Mouse (Mus musculus): ENCODE data around the gene Nr1d1. TPM values are rescaled to one million over a fixed set of nuclear protein-coding genes. Genes with fewer than 3 reads are reported as not detected.

Gene Nr1d1
- polyA plus RNA-seq, 2 experiments, result 1.4 to 1.8 TPM

- DNase-seq (ENCODE audit: low spot score) (peak; percentile 79), ATAC-seq (ENCODE audit: low FRiP score, low read depth) (peak; percentile 86)
- Histone ChIP-seq H3K9ac (ENCODE audit: low read depth, low read length, severe bottlenecking) (peak overlapping the region; percentile 88), H3K9me3 (ENCODE audit: control insufficient read depth, low read length) (no peaks in the 10 kb centered on the region), H3K4me3 (replicated peaks; ENCODE audit: low read length) (peak overlapping the region; percentile 91), H3K27ac (replicated peaks; ENCODE audit: low read depth, low read length) (peak overlapping the region; percentile 81), H3K4me1 (ENCODE audit: control insufficient read depth, insufficient read depth, low read length) (peaks cover 52% of the 10 kb centered on the region), H3K4me2 (replicated peaks; ENCODE audit: low read depth, low read length, severe bottlenecking) (peak overlapping the region; percentile 71), H3K36me3 (ENCODE audit: control insufficient read depth, insufficient read depth, low read length) (no peaks in the 10 kb centered on the region), H3K27me3 (ENCODE audit: control insufficient read depth, insufficient read depth, low read length) (no peaks in the 10 kb centered on the region)
- under 1% methylated on average over 58 of the region's 86 CpGs for WGBS
- TF ChIP-seq POLR2A (IDR thresholded peaks at IDR 0.05; ENCODE audit: borderline replicate concordance, extremely low read depth, insufficient read depth, insufficient read length), result no peak
Observed at GRCm38 (mm10) chr11:98741622-98742396, 33.3 kb downstream of the Nr1d1 start.

- Histone ChIP-seq H3K4me1 (ENCODE audit: control insufficient read depth, insufficient read depth, low read length) (peaks cover 45% of the 10 kb centered on the region), H3K27ac (replicated peaks; ENCODE audit: low read depth, low read length) (peak overlapping the region; percentile 81), H3K4me2 (replicated peaks; ENCODE audit: low read depth, low read length, severe bottlenecking) (peak overlapping the region; percentile 71), H3K36me3 (ENCODE audit: control insufficient read depth, insufficient read depth, low read length) (no peaks in the 10 kb centered on the region), H3K9me3 (ENCODE audit: control insufficient read depth, low read length) (no peaks in the 10 kb centered on the region), H3K4me3 (replicated peaks; ENCODE audit: low read length) (peak overlapping the region; percentile 91), H3K27me3 (ENCODE audit: control insufficient read depth, insufficient read depth, low read length) (no peaks in the 10 kb centered on the region), H3K9ac (ENCODE audit: low read depth, low read length, severe bottlenecking) (peak overlapping the region; percentile 88)
- ATAC-seq (ENCODE audit: low FRiP score, low read depth) (0 out of 2 replicates have a peak, but pooled peaks have one; percentile 8), DNase-seq (ENCODE audit: low spot score) (peak; percentile 3)
- no peak for TF ChIP-seq POLR2A (IDR thresholded peaks at IDR 0.05; ENCODE audit: borderline replicate concordance, extremely low read depth, insufficient read depth, insufficient read length)
- WGBS, result 1% methylated on average over 17 of the region's 17 CpGs
Observed at GRCm38 (mm10) chr11:98741051-98741620, 34.0 kb downstream of the Nr1d1 start.

GRCm38 (mm10) chr11:98740393-98741050 is 34.6 kb downstream of the Nr1d1 start, which contains the start of gene Thra:
TSS of gene Thra (plus strand) at chr11:98740638.
- peak within 1 kb of the TSS; percentile 81 for H3K27ac ChIP-seq (replicated peaks; ENCODE audit: low read depth, low read length)
- no peaks in the 10 kb centered on the region for H3K9me3 ChIP-seq (ENCODE audit: control insufficient read depth, low read length)
- ATAC-seq (ENCODE audit: low FRiP score, low read depth) (peak; percentile 38; the same call in 1 of the 2 replicates), DNase-seq (ENCODE audit: low spot score) (peak; percentile 71)
- no peaks in the 10 kb centered on the region for H3K27me3 ChIP-seq (ENCODE audit: control insufficient read depth, insufficient read depth, low read length)
- H3K36me3 ChIP-seq (ENCODE audit: control insufficient read depth, insufficient read depth, low read length), result no peaks in the 10 kb centered on the region
- peak within 1 kb of the TSS; percentile 71 for H3K4me2 ChIP-seq (replicated peaks; ENCODE audit: low read depth, low read length, severe bottlenecking)
- H3K4me3 ChIP-seq (replicated peaks; ENCODE audit: low read length), result peak within 1 kb of the TSS; percentile 91
- TF ChIP-seq POLR2A (IDR thresholded peaks at IDR 0.05; ENCODE audit: borderline replicate concordance, extremely low read depth, insufficient read depth, insufficient read length), result 0 out of 2 replicates have a peak, but pooled peaks have one; percentile 25
- H3K9ac ChIP-seq (ENCODE audit: low read depth, low read length, severe bottlenecking), result peak within 1 kb of the TSS; percentile 88
- H3K4me1 ChIP-seq (ENCODE audit: control insufficient read depth, insufficient read depth, low read length), result peaks cover 40% of the 10 kb centered on the region
- under 1% methylated on average over 22 of the region's 22 CpGs for WGBS

GRCm38 (mm10) chr11:98740026-98740392 is 35.1 kb downstream of the Nr1d1 start:
- WGBS, result 9% methylated on average over 8 of the region's 8 CpGs
- Histone ChIP-seq H3K4me2 (replicated peaks; ENCODE audit: low read depth, low read length, severe bottlenecking) (peak overlapping the region; percentile 71), H3K4me1 (ENCODE audit: control insufficient read depth, insufficient read depth, low read length) (peaks cover 36% of the 10 kb centered on the region), H3K27me3 (ENCODE audit: control insufficient read depth, insufficient read depth, low read length) (no peaks in the 10 kb centered on the region), H3K27ac (replicated peaks; ENCODE audit: low read depth, low read length) (peak overlapping the region; percentile 72), H3K9ac (ENCODE audit: low read depth, low read length, severe bottlenecking) (peak overlapping the region; percentile 34; the same call in 1 of the 2 replicates), H3K4me3 (replicated peaks; ENCODE audit: low read length) (peak overlapping the region; percentile 91), H3K36me3 (ENCODE audit: control insufficient read depth, insufficient read depth, low read length) (no peaks in the 10 kb centered on the region), H3K9me3 (ENCODE audit: control insufficient read depth, low read length) (no peaks in the 10 kb centered on the region)
- DNase-seq (ENCODE audit: low spot score), result no peak
- ATAC-seq (ENCODE audit: low FRiP score, low read depth), result no peak
- TF ChIP-seq POLR2A (IDR thresholded peaks at IDR 0.05; ENCODE audit: borderline replicate concordance, extremely low read depth, insufficient read depth, insufficient read length), result no peak

- Histone ChIP-seq H3K36me3 (ENCODE audit: control insufficient read depth, insufficient read depth, low read length) (no peaks in the 10 kb centered on the region), H3K9me3 (ENCODE audit: control insufficient read depth, low read length) (no peaks in the 10 kb centered on the region), H3K4me2 (replicated peaks; ENCODE audit: low read depth, low read length, severe bottlenecking) (no peak overlapping the region), H3K4me1 (ENCODE audit: control insufficient read depth, insufficient read depth, low read length) (peaks cover 26% of the 10 kb centered on the region), H3K27me3 (ENCODE audit: control insufficient read depth, insufficient read depth, low read length) (no peaks in the 10 kb centered on the region), H3K9ac (ENCODE audit: low read depth, low read length, severe bottlenecking) (no peak overlapping the region), H3K4me3 (replicated peaks; ENCODE audit: low read length) (no peak overlapping the region), H3K27ac (replicated peaks; ENCODE audit: low read depth, low read length) (no peak overlapping the region)
- WGBS, result 85% methylated on average over 7 of the region's 9 CpGs
- no peak for ATAC-seq (ENCODE audit: low FRiP score, low read depth)
- no peak for TF ChIP-seq POLR2A (IDR thresholded peaks at IDR 0.05; ENCODE audit: borderline replicate concordance, extremely low read depth, insufficient read depth, insufficient read length)
- no peak for DNase-seq (ENCODE audit: low spot score)
Observed at GRCm38 (mm10) chr11:98738925-98739324, 36.2 kb downstream of the Nr1d1 start.

Data from limb, embryonic 14.5 days (tissue).